Mouse (Mus musculus) lung, postnatal 10 days (tissue): ENCODE data around the gene Abl2.
"Not testable (repeated sequence)": the region's sequence is repeated elsewhere in the genome, so short reads cannot be mapped to it uniquely, and the experiment has no call there.

ENCODE experiments used
- DNase-seq: peaks from one replicate; pipeline ENCODE4 v3.0.0; 2021

The Abl2 gene

GRCm38 (mm10) chr1:156558024-156558930 lies at the start of gene Abl2:
TSS of gene Abl2 (plus strand) at chr1:156558786.
- DNase-seq: peak; percentile 93

- no peak for DNase-seq
These were observed 38.3 kb upstream of the Abl2 start for GRCm38 (mm10) chr1:156520136-156520780.

- peak; percentile 69 for DNase-seq
These were observed 36.6 kb upstream of the Abl2 start for GRCm38 (mm10) chr1:156521796-156522517.

- DNase-seq: not testable (repeated sequence)
These were observed 34.7 kb upstream of the Abl2 start, which contains the start of gene Gm10031 for GRCm38 (mm10) chr1:156523842-156524241. TSS of gene Gm10031 (plus strand) at chr1:156524012.

GRCm38 (mm10) chr1:156532476-156533175 lies 26.0 kb upstream of the Abl2 start:
- DNase-seq: not testable (repeated sequence)

GRCm38 (mm10) chr1:156533483-156533882 lies 25.1 kb upstream of the Abl2 start:
- DNase-seq: no peak

- no peak for DNase-seq
These were observed 24.7 kb upstream of the Abl2 start for GRCm38 (mm10) chr1:156533911-156534310.

GRCm38 (mm10) chr1:156537031-156537430 lies 21.6 kb upstream of the Abl2 start:
- DNase-seq: no peak

- no peak for DNase-seq
These were observed 20.9 kb upstream of the Abl2 start for GRCm38 (mm10) chr1:156537701-156538100.

- DNase-seq: no peak
These were observed 20.2 kb upstream of the Abl2 start for GRCm38 (mm10) chr1:156538382-156538781.

GRCm38 (mm10) chr1:156539787-156540560 lies 18.6 kb upstream of the Abl2 start:
- peak; percentile 36 for DNase-seq

GRCm38 (mm10) chr1:156543999-156544398 lies 14.6 kb upstream of the Abl2 start:
- no peak for DNase-seq

GRCm38 (mm10) chr1:156558950-156559640 lies 509 bp downstream of the Abl2 start:
- DNase-seq: peak; percentile 60

- DNase-seq: no peak
These were observed 1.0 kb downstream of the Abl2 start for GRCm38 (mm10) chr1:156559641-156560020.

- no peak for DNase-seq
These were observed 1.9 kb downstream of the Abl2 start for GRCm38 (mm10) chr1:156560500-156560899.

GRCm38 (mm10) chr1:156565328-156565727 lies 6.7 kb downstream of the Abl2 start:
- no peak for DNase-seq

- DNase-seq: peak; percentile 28
These were observed 7.5 kb downstream of the Abl2 start for GRCm38 (mm10) chr1:156566132-156566531.

- DNase-seq: no peak
These were observed 11.0 kb downstream of the Abl2 start for GRCm38 (mm10) chr1:156569615-156570014.

- no peak for DNase-seq
These were observed 14.4 kb downstream of the Abl2 start for GRCm38 (mm10) chr1:156572952-156573351.

GRCm38 (mm10) chr1:156581149-156581548 lies 22.6 kb downstream of the Abl2 start:
- no peak for DNase-seq

- no peak for DNase-seq
These were observed 25.6 kb downstream of the Abl2 start for GRCm38 (mm10) chr1:156584175-156584574.
